Mouse (Mus musculus) testis, adult 2 months (tissue): ENCODE measurements around the gene Lhx2. TPM values are rescaled to one million over a fixed set of nuclear protein-coding genes. Genes with fewer than 3 reads are reported as not detected.

Experiments
- H3K27ac ChIP-seq: fragments of 200-500 bp; 2 replicates; pipeline ENCODE4 v1.5.1; 2012; ENCODE audit warnings: low read depth, low read length; ENCODE audit not compliant: control insufficient read depth, insufficient read depth
- H3K27me3 ChIP-seq: fragments of 200-500 bp; 2 replicates; pipeline ENCODE4 v1.6.1; 2012; ENCODE audit warnings: mild to moderate bottlenecking, low read length, moderate library complexity; ENCODE audit not compliant: control insufficient read depth, insufficient read depth
- H3K36me3 ChIP-seq: fragments of 200-500 bp; 2 replicates; pipeline ENCODE4 v1.6.1; 2012; ENCODE audit warnings: mild to moderate bottlenecking, low read length; ENCODE audit not compliant: control insufficient read depth, insufficient read depth
- H3K4me1 ChIP-seq: fragments of 200-500 bp; 2 replicates; pipeline ENCODE4 v1.6.1; 2012; ENCODE audit warnings: low read length; ENCODE audit not compliant: control insufficient read depth, insufficient read depth
- H3K4me3 ChIP-seq: fragments of 200-500 bp; 2 replicates; pipeline ENCODE4 v1.5.1; 2012; ENCODE audit warnings: low read depth, mild to moderate bottlenecking, low read length, moderate library complexity, mixed read lengths; ENCODE audit not compliant: control insufficient read depth
- CTCF ChIP-seq: fragments of 200-500 bp; IDR thresholded peaks from 2 replicates; pipeline ENCODE4 v1.5.1; 2012; ENCODE audit warnings: low read depth, mild to moderate bottlenecking, inconsistent platforms, low read length, moderate library complexity; ENCODE audit not compliant: control insufficient read depth, insufficient read depth, insufficient replicate concordance
- POLR2A ChIP-seq: fragments of 200-500 bp; IDR thresholded peaks from 2 replicates; pipeline ENCODE4 v1.6.1; 2012; ENCODE audit warnings: low read depth, mild to moderate bottlenecking, inconsistent platforms, low read length, moderate library complexity; ENCODE audit not compliant: control insufficient read depth
- polyA plus RNA-seq: library from polyadenylated mRNA; depleted of rRNA; stranded (reverse); fragments of >200 nt; gene quantifications from 2 replicates; pipeline ENCODE4 v1.2.3, GENCODE M21; 2012; rRNA removed

The Lhx2 gene
- polyA plus RNA-seq, 1 experiment: 1.0 TPM

- no peak for TF ChIP-seq CTCF
- no peak for TF ChIP-seq POLR2A
- no peaks in the 10 kb centered on the region for H3K27me3 ChIP-seq
- H3K27ac ChIP-seq: no peak overlapping the region
- no peaks in the 10 kb centered on the region for H3K4me1 ChIP-seq
- H3K4me3 ChIP-seq: no peak overlapping the region
- no peaks in the 10 kb centered on the region for H3K36me3 ChIP-seq
Measured at GRCm38 (mm10) chr2:38402611-38403010, 63.5 kb downstream of the Lhx2 start.

DNA sequence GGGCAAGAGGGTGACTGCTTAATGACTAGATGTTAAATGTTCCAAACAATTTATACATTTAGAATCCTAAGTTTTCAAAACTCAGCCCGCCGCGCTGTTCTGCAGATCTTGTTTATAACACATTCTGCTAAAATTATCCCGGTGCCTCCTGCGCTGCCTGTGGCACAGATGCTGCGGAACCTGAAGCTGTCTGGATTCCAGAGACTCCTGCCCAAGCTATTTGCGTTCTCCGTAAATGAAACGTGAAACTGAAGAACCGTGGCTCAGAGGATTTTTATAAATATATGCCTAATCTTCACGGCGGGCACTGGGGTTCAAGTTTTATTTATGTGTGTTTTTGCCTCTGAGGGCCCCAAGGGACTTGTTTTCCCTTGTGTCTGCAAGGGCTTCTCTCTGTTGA, 64.2 kb downstream of the Lhx2 start:
- Histone ChIP-seq H3K27me3 (no peaks in the 10 kb centered on the region), H3K36me3 (no peaks in the 10 kb centered on the region), H3K27ac (no peak overlapping the region), H3K4me1 (no peaks in the 10 kb centered on the region), H3K4me3 (no peak overlapping the region)
- TF ChIP-seq CTCF (no peak), POLR2A (no peak)

DNA sequence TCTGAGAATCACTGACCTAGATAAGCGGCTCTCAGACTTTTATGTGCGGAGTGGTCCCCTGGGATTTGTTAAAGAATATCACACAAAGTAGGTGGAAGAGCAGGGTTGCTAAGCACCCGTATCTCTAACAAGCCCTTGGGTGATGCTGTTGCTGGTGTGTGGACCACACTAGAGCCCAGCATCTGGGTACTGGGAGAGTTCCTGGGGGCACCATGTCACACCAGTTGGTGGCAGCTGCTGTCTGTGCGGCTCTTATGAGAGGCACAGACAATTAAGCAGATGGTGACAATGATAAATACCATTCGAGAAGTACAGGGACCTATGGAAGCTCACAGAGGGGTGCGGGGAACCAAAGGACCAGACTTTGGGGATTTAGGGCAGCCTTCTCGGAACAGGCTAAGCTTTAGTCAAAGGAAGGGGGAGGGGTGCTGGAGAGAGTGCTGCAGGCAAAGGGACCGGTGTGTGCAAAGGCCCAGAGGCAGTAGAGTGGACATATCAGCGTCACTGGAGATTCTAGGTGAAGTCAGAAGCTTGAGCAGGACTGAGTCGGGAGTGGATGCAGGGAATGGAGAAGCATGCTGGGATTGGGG, 65.0 kb downstream of the Lhx2 start:
- H3K27ac ChIP-seq: no peak overlapping the region
- TF ChIP-seq POLR2A: no peak
- TF ChIP-seq CTCF: no peak
- no peak overlapping the region for H3K4me3 ChIP-seq
- H3K4me1 ChIP-seq: no peaks in the 10 kb centered on the region
- H3K36me3 ChIP-seq: no peaks in the 10 kb centered on the region
- H3K27me3 ChIP-seq: no peaks in the 10 kb centered on the region

GRCm38 (mm10) chr2:38405356-38405755, 66.3 kb downstream of the Lhx2 start:
- no peaks in the 10 kb centered on the region for H3K4me1 ChIP-seq
- H3K36me3 ChIP-seq: no peaks in the 10 kb centered on the region
- no peak overlapping the region for H3K27ac ChIP-seq
- H3K4me3 ChIP-seq: no peak overlapping the region
- no peaks in the 10 kb centered on the region for H3K27me3 ChIP-seq
- TF ChIP-seq CTCF: no peak
- TF ChIP-seq POLR2A: no peak

DNA sequence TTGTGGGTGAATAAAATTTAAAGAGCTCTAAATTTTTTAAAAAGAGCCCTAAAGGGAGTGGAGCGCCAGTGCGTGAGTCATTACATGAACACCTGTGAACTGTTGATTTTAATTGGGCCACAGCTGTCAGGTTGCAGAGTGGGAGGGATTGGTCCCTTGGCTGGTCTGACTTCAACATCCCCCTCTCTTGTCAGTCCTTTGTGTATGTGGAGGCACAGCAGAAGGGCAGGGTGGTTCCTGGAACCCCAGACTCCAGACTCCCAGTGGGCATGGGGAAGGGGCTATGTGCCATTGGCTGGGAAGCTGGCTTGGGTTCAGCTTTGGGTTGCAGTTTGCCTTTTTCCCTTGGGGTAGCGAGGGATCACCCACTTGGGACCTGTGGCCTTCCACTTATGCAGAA, 70.2 kb downstream of the Lhx2 start:
- TF ChIP-seq POLR2A (no peak), CTCF (no peak)
- no peaks in the 10 kb centered on the region for H3K36me3 ChIP-seq

DNA sequence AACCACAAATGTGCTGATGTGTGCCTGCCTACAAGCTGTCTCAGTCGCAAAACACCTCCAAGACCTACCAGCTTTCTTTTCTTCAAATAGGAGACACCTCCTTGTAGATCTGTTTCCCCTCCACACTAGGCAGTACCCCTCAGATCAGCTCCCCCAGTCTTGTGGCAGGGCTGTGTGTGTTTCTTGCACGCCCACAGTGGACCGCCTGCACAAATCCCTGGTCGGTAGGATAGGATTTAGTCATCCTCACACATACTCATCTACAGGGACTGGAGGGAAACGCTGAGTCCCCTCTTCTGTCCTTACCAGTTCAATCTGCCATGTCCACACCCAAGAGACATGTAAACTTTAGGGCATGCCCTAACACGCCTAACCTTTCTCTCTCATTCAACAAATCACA, 71.1 kb downstream of the Lhx2 start:
- Histone ChIP-seq H3K36me3 (no peaks in the 10 kb centered on the region), H3K27ac (no peak overlapping the region), H3K4me1 (no peaks in the 10 kb centered on the region), H3K4me3 (no peak overlapping the region), H3K27me3 (no peaks in the 10 kb centered on the region)
- no peak for TF ChIP-seq POLR2A
- no peak for TF ChIP-seq CTCF

More for the DNA sequence above, 70.2 kb downstream of the Lhx2 start:
- H3K4me1 ChIP-seq: no peaks in the 10 kb centered on the region
- H3K4me3 ChIP-seq: no peak overlapping the region
- H3K27me3 ChIP-seq: no peaks in the 10 kb centered on the region
- no peak overlapping the region for H3K27ac ChIP-seq

DNA sequence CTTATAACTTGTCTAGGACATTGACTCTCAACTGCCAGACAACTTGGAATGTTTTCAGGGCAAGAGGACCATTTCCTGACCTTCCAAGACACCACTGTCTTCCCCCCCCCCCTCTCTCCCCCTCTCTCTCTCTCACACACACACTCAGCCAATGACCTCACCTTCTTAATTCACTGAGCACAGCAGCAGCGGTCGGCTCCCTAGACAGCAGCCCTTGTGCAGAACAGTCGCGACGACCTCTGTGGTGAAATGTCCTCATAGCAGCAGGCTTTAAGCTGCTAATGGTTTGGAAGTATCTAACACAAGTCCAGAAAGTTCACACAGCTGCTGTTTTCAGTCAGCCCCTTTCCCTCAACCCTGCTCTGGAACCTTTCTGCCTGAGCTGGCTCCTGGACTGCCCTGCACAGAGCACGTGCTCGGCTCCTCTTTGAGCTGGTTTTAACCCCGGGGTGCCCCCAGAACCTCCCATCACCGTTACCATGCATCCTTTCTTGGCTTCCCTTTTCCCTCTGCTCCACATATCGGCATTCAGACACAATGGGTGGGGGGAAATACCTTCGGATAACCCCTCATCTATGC, 73.6 kb downstream of the Lhx2 start:
- Histone ChIP-seq H3K27me3 (no peaks in the 10 kb centered on the region), H3K4me1 (no peaks in the 10 kb centered on the region), H3K4me3 (no peak overlapping the region), H3K36me3 (no peaks in the 10 kb centered on the region), H3K27ac (no peak overlapping the region)
- TF ChIP-seq CTCF: no peak
- TF ChIP-seq POLR2A: no peak

GRCm38 (mm10) chr2:38417970-38418369, 78.9 kb downstream of the Lhx2 start:
- Histone ChIP-seq H3K36me3 (no peaks in the 10 kb centered on the region), H3K4me1 (no peaks in the 10 kb centered on the region), H3K27me3 (no peaks in the 10 kb centered on the region), H3K4me3 (no peak overlapping the region), H3K27ac (no peak overlapping the region)
- TF ChIP-seq CTCF (no peak), POLR2A (no peak)

Other genes starting within 250 kb of the Lhx2 start
- gene Dennd1a, start 51.9 kb upstream of the Lhx2 start, polyA plus RNA-seq: 21.0 and 21.6 TPM in 2 replicates
- gene Nek6, start 172.4 kb downstream of the Lhx2 start, polyA plus RNA-seq: 3.3 and 4.0 TPM in 2 replicates